Mouse (Mus musculus) spleen, postnatal 4 days (tissue): Measurements from ENCODE around the gene Sufu.
A peak's percentile ranks its signal among the peaks of the same experiment; 100 is the strongest.

Experiments
- DNase-seq, 2 experiments: peaks; one replicate each; pipeline ENCODE4 v3.0.0; 2022; ENCODE audit warnings: low spot score in 2 of 2

Gene Sufu

GRCm38 (mm10) chr19:46396686-46397435 is at the start of gene Sufu:
Sufu (plus strand) TSS chr19:46396896.
- DNase-seq, result peak; percentile 99

DNA sequence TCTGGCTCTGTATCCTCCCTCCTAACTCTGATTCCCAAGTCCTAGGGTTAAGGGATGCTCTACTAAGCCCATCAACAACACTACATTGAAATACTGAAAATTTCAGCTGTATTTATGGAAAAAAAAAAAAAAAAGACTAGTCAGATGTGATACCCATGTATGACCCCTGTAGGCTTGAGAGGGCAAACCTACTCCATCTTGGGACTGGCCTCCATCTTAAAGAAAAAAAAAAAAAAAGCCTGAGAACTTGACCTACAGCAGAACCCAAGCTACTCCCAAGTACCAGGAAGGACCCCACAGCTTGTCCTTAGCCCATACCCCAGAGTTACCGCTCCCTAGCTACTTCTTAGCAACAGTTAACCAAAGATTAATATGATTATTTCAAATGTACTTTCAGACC is 49.5 kb upstream of the Sufu start:
- DNase-seq, result no peak

DNA sequence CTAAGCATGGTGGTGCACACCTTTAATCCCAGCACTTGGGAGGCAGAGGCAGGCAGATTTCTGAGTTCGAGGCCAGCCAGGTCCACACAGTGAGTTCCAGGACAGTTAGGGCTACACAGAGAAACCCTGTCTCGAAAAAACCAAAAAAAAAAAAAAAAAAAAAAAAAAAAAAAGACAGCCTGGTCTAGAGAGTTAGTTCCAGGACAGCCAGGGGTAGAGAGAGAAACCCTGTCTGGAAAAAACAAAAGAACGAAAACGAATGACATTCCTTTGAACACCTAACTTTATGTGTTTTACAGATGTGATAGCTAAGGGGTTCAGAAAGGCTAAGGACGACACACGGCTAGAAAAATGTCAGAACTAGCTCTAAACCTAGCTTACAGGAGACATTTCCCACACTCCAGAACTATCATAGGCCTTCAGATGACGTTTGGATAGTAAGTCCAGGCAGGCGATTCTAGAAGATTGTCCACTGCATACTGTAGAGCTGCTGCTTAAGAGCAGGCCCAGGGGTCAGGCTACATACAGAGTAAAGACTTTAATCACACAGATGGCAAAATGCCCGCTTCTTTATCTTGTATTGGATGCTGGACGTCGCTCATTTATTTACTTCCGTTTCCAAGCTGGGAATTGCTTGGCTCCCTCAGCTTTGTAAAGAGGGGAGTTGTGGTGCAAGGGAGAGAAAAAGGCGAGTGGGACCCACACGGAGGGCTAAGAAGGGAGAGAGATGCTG is 48.6 kb upstream of the Sufu start:
- DNase-seq, result no peak

- DNase-seq, result peak; percentile 60 to 79
Observed at GRCm38 (mm10) chr19:46348761-46349458, 47.8 kb upstream of the Sufu start.

DNA sequence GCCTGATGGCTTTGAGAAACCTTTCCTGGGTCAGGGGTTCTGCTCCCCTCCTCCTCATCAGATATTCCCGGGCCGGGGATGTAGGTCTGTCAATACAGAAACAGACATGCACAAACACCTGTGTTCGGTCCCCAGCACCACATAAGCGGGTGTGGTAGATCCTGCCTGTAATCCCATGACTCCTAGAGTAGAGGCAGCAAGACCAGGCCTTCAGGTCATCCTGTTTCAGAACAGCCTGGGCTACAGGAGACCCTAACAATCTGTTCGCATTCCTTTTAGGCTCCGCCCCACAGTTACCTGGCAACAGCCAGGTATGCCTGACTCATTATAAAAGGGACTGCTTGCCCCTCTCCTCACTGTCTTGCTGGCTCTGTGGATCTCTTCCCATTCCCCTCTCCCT is 47.1 kb upstream of the Sufu start:
- DNase-seq, result no peak

DNA sequence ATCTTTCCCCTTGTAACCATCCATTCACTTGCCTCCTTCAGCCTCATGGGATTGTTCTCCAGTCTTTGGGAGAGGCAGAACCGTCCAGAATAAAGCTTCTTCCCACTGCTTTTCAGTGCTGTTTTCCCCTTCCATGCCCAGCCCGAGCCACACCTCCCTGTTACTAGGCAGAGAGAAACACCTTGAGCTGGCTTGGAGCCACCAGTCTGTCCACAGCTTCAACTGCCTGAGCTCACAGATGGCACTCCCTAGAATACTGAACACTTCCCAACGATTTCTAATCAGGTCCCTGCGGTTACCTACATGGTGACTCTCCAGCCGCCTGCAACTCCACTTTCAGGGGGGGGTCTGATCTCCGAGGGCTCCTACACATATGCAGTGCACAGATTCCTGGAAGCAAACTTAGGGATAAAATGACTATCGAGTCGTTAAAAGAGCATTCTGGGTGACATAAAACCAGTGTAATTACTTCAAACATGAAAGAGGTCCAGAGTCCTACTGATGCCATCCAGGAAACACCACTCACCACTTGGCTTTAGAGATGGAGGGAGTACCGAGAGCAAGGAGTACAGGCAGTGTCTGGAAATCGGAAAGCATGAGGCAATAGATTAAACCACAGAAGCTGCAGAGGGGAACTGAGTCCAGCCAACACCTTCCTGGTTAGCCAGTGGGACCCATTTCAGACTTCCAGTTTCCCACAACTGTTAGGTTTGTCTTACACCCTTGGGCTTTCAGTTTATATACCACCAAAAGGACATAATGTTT is 46.3 kb upstream of the Sufu start, which contains the start of gene 2310034G01Rik:
Gene 2310034G01Rik, minus strand, starts transcription at position 135 of the 765 bp plus-strand sequence.
- DNase-seq, result no peak

- peak; percentile 80 to 90 for DNase-seq
Observed at GRCm38 (mm10) chr19:46356701-46357138, 40.0 kb upstream of the Sufu start.

- no peak for DNase-seq
Observed at GRCm38 (mm10) chr19:46357344-46358280, 39.1 kb upstream of the Sufu start.

GRCm38 (mm10) chr19:46358381-46358780 is 38.3 kb upstream of the Sufu start:
- no peak for DNase-seq

DNA sequence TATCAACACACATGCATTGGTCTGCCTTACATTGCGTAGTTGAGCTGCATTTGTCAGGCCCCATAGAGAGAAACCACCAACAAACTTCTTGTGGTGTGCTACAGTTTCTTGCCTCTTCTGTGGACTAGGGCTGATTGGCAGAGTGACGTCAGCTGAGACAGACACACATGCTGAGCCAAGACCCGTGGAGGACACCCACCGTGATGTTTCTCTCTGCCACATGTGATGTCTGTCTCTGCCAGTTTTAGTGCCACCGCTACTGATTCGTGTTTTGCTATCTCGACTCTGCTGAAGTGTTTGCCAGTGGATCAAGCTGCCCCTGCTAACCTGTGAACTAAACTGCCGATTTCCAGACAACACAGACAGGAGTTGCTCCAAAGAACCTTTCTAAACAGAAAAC is 34.6 kb upstream of the Sufu start:
- no peak for DNase-seq

DNA sequence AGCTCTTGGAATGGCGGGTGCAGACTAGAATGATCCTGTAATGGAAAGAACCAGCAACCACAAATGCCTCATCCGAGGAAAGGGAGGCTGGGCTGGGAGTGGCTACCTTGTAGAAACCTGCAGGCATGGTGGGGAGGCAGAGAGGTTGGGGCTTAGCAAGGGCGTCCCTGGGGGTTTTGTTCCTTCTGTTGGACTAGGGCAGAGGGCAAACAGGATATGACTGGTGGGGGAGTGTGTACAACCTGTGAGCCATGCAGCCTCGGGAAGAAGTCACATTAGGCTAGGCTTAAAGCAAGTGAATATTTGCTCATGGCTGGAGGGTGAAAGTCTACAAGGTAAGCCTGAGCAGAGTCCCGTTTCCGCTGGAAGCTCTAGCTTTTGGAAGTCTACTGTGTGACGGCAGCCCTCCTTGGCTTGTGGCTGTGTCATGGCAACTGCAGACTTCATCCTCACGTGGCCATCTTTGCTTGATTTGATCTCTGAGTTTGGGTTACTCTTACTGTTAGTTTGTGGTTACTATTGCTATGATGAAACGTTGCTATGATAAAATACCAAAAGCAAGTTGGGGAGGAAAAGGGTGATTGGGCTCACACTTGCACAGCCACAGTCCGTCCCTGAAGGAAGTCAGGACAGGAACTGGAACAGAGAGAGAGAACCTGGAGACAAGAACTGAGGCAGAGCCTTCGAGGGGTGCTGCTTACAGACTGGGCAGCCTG is 33.2 kb upstream of the Sufu start:
- DNase-seq, result no peak

GRCm38 (mm10) chr19:46367798-46368590 is 28.7 kb upstream of the Sufu start:
- no peak for DNase-seq

DNA sequence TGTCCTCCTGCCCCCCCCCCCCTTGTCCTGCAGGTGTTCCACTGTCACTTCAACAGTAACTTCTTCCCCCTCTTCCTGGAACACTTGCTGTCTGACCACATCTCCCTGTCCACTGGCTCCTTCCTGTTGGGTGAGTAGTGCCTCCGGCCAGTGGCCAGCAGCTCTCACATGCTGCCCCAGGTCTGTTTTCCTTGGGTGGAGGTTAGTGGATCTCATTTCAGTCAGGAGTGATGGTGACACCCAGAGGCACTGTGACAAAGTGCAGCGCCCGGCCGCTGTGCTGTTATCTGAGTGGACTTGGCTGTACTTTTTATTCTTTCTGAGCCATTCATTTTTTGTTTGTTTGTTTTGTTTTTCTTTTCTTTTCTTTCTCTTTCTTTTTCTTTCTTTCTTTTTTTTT is 27.5 kb upstream of the Sufu start:
- peak; percentile 43 to 75 for DNase-seq

GRCm38 (mm10) chr19:46374477-46375088 is 22.1 kb upstream of the Sufu start:
- no peak for DNase-seq

DNA sequence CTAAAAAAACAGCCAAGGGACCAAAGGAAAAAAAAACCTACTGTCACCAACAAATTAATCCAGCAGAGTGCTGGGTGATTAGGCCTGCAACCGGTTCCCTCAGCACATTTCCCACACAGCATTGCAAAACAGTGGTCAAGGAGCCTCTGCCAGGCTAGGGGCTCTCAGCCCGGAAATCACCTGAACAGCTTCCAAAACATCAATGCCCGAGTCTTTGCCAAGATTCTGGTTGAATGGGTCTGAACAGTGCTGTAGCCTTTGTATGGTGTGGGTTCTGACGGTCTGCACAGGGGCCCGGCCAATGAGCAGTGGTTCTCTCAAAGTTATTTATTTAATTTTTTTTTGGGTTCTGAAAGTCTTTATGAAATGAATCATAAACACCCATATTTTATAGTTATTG is 21.2 kb upstream of the Sufu start:
- no peak for DNase-seq

DNA sequence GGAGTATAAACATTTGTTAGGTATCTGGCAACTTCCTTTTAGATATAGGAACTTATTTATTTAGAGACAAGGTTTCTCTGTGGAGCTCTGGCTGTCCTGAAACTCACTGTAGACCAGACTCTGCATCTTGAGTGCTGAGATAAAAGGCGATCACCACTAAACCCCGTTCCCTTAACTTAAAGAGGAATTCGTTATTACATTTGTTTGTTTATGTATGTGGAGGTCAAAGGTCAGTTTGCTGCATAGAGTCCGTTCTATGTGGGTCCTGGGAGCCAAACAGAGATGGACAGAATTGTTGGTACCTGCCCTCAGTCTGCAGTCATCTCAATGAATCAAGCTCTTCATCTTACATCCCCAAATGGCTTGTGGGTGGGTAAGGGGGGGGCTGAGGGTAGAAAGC is 20.8 kb upstream of the Sufu start:
- no peak for DNase-seq

DNA sequence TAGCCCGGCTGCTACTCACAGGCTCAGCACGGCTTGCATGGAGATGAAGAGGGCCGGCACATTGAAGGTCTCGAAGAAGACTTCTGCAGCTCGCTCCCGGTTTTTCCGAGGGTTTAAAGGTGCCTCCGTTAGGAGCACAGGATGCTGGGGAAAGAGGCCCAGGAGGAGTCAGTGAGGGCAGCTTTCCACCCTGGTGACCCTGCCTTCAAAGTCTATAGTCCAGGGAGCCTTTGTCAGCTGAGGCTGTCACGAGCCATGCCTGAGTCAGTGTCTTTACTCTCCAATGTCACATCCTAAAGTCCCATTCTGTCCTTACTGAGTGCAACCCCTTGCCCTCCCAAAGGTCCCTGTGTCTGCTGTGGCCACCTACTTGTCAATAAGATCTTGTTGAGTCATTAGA is 14.4 kb upstream of the Sufu start:
- DNase-seq, result no peak

- DNase-seq, result no peak
Observed at GRCm38 (mm10) chr19:46389872-46390271, 6.8 kb upstream of the Sufu start.

DNA sequence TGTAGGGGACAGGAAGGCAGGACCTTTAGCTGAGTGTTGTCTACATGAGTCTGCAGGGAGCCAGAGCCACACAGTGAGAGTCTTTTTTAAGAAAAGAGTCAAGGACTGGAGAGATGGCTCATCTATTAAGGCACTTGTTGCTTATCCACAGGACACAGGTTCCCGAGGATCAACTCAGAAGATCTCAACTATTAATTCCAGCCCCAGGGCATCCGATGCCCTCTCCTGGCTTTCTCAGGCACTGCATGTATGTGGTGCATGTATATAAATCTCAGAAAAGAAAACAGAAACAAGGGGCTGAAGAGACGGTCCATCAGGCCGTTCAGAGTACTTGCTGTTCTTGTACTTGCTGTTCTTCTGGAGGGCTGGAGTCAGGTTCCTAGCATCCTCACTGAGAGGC is 4.7 kb upstream of the Sufu start:
- no peak for DNase-seq
